Mouse (Mus musculus) layer of hippocampus, postnatal 10 days (tissue): ENCODE measurements around the gene Hist1h4a. TPM values are rescaled to one million over a fixed set of nuclear protein-coding genes. Genes with fewer than 3 reads are reported as not detected.

ENCODE experiments used
- microRNA-seq, 2 experiments: library from miRNA; unstranded; fragments of <30 nt; microRNA quantifications; one replicate each; pipeline ENCODE4 v1.2.0; 2021
- total RNA-seq, 2 experiments: library from RNA; stranded (reverse); gene quantifications; 2 replicates each; pipeline ENCODE4 v1.2.3; 2021

Gene Hist1h4a
- total RNA-seq, 2 experiments from 2014 or later, result 71.9 to 72.7 TPM

Small RNA genes within 50 kb of the gene (microRNA-seq; reads per million reads assigned to microRNA genes)
- gene Gm44314 (0 reads per million in 2 experiments), gene Gm44484 (0 reads per million in 2 experiments)

Other genes with a start within 250 kb of the Hist1h4a start
- gene Hist1h4h, start 230.2 kb downstream of the Hist1h4a start, total RNA-seq, result 100 to 1,000 TPM; 280 to 315 TPM
- gene Hist1h2af, start 227.3 kb downstream of the Hist1h4a start, total RNA-seq, result 10 to 100 TPM; 45.7 to 51.3 TPM
- gene Hist1h3g, start 225.8 kb downstream of the Hist1h4a start, total RNA-seq, result 10 to 100 TPM; 19.1 to 19.9 TPM
- 1 to 10 TPM; 5.1 TPM for gene Hist1h2bh, start 217.8 kb downstream of the Hist1h4a start, total RNA-seq
- gene Hist1h3f, start 217.2 kb downstream of the Hist1h4a start, total RNA-seq, result 10 to 100 TPM; 28.3 to 32.7 TPM
- 100 to 1,000 TPM; 140 to 182 TPM for gene Hist1h4f, start 209.6 kb downstream of the Hist1h4a start, total RNA-seq
- gene Hist1h1d, start 208.0 kb downstream of the Hist1h4a start, total RNA-seq, result 1 to 10 TPM; 6.4 to 6.6 TPM
- 10 to 100 TPM; 77.0 to 85.3 TPM for gene Hist1h3e, start 198.9 kb downstream of the Hist1h4a start, total RNA-seq
- 10 to 100 TPM; 13.0 to 14.0 TPM for gene Hist1h2ae, start 190.0 kb downstream of the Hist1h4a start, total RNA-seq
- gene Hist1h2bg, start 189.8 kb downstream of the Hist1h4a start, total RNA-seq, result 100 to 1,000 TPM; 105 to 126 TPM
- 10 to 100 TPM; 44.2 to 62.6 TPM for gene Hist1h2bf, start 187.0 kb downstream of the Hist1h4a start, total RNA-seq
- gene Hist1h2ad, start 186.8 kb downstream of the Hist1h4a start, total RNA-seq, result 1 to 10 TPM; 5.3 to 5.6 TPM
- gene Hist1h3d, start 185.5 kb downstream of the Hist1h4a start, total RNA-seq, result 10 to 100 TPM; 13.0 to 15.0 TPM
- 100 to 1,000 TPM; 147 to 163 TPM for gene Hist1h4d, start 179.6 kb downstream of the Hist1h4a start, total RNA-seq
- gene Hist1h2be, start 140.1 kb downstream of the Hist1h4a start, total RNA-seq, result 1 to 10 TPM; 6.7 to 8.4 TPM
- gene Hist1h1e, start 138.7 kb downstream of the Hist1h4a start, total RNA-seq, result 10 to 100 TPM; 69.3 to 81.5 TPM
- 1 to 10 TPM; 2.6 to 3.3 TPM for gene Hist1h2ac, start 77.3 kb downstream of the Hist1h4a start, total RNA-seq
- gene Hist1h2bc, start 77.0 kb downstream of the Hist1h4a start, total RNA-seq, result 10 to 100 TPM; 27.9 to 28.0 TPM
- gene Hist1h1t, start 65.4 kb downstream of the Hist1h4a start, total RNA-seq, result not detected
- 100 to 1,000 TPM; 102 to 111 TPM for gene Hist1h4c, start 62.8 kb downstream of the Hist1h4a start, total RNA-seq
- 1 to 10 TPM; 3.4 to 5.9 TPM for gene Hfe, start 50.4 kb downstream of the Hist1h4a start, total RNA-seq
- gene Hist1h1c, start 22.4 kb downstream of the Hist1h4a start, total RNA-seq, result 100 to 1,000 TPM in 1 of 2 experiments, 10 to 100 TPM in 1; 87.1 to 106 TPM
- 10 to 100 TPM; 23.5 to 26.8 TPM for gene Hist1h3c, start 15.6 kb downstream of the Hist1h4a start, total RNA-seq
- 10 to 100 TPM; 38.1 to 45.9 TPM for gene Hist1h2bb, start 14.5 kb downstream of the Hist1h4a start, total RNA-seq
- 10 to 100 TPM; 65.7 to 68.4 TPM for gene Hist1h2ab, start 10.1 kb downstream of the Hist1h4a start, total RNA-seq
- gene Hist1h3b, start 9.0 kb downstream of the Hist1h4a start, total RNA-seq, result 10 to 100 TPM; 67.7 to 73.1 TPM
- 10 to 100 TPM; 80.9 to 84.6 TPM for gene Hist1h4b, start 4.2 kb downstream of the Hist1h4a start, total RNA-seq
- 10 to 100 TPM; 68.7 to 70.1 TPM for gene Hist1h3a, start 1.2 kb upstream of the Hist1h4a start, total RNA-seq
- gene Hist1h1a, start 2.4 kb upstream of the Hist1h4a start, total RNA-seq, result 10 to 100 TPM; 47.3 to 51.5 TPM
- not detected for gene Trim38, start 8.7 kb upstream of the Hist1h4a start, total RNA-seq
- gene Slc17a2, start 45.8 kb upstream of the Hist1h4a start, total RNA-seq, result not detected
- not detected for gene Slc17a3, start 78.2 kb upstream of the Hist1h4a start, total RNA-seq
- gene Slc17a1, start 106.5 kb upstream of the Hist1h4a start, total RNA-seq, result not detected
- not detected for gene Slc17a4, start 153.8 kb upstream of the Hist1h4a start, total RNA-seq
- not detected for gene Hist1h2ba, start 172.9 kb upstream of the Hist1h4a start, total RNA-seq
- gene Hist1h2aa, start 173.2 kb upstream of the Hist1h4a start, total RNA-seq, result not detected
- under 1 TPM; 0.75 to 0.78 TPM for gene Scgn, start 230.0 kb upstream of the Hist1h4a start, total RNA-seq